Mouse (Mus musculus) myocyte (in vitro differentiated cells): ENCODE data around the gene Cd33. TPM values are rescaled to one million over a fixed set of nuclear protein-coding genes. Genes with fewer than 3 reads are reported as not detected.
A peak's percentile ranks its signal among the peaks of the same experiment; 100 is the strongest.

Experiments
- H3K27me3 ChIP-seq: one replicate; pipeline ENCODE4 v1.6.1; 2011; ENCODE audit not compliant: control insufficient read depth, insufficient read depth, insufficient read length
- H3K36me3 ChIP-seq: one replicate; pipeline ENCODE4 v1.6.1; 2011; ENCODE audit not compliant: control insufficient read depth, insufficient read depth
- H3K4me2 ChIP-seq: one replicate; pipeline ENCODE4 v1.6.1; 2011; ENCODE audit warnings: low read depth, control low read depth
- H3K4me3 ChIP-seq: one replicate; pipeline ENCODE4 v1.5.1; 2011; ENCODE audit warnings: mild to moderate bottlenecking, control low read depth, moderate library complexity
- H3K79me2 ChIP-seq: one replicate; pipeline ENCODE4 v1.6.1; 2011; ENCODE audit not compliant: control insufficient read depth, insufficient read depth
- H3ac ChIP-seq: one replicate; pipeline ENCODE4 v1.6.1; 2011; ENCODE audit not compliant: control insufficient read depth, insufficient read length
- CEBPB ChIP-seq: IDR thresholded peaks from 2 replicates; pipeline ENCODE4 v1.6.1; 2011; ENCODE audit warnings: mild to moderate bottlenecking, moderate library complexity; ENCODE audit not compliant: poor library complexity, insufficient read depth, severe bottlenecking
- E2F4 ChIP-seq: IDR thresholded peaks from one replicate; pipeline ENCODE4 v1.6.1; 2011; ENCODE audit warnings: mild to moderate bottlenecking, control low read depth, moderate library complexity; ENCODE audit not compliant: insufficient read depth
- MAX ChIP-seq: IDR thresholded peaks from one replicate; pipeline ENCODE4 v1.6.1; 2011; ENCODE audit warnings: low read depth, mild to moderate bottlenecking, control low read depth
- MYOD1 ChIP-seq, 3 experiments: IDR thresholded peaks; one replicate each; pipeline ENCODE4 v1.6.1; 2011; ENCODE audit warnings: control low read depth in 2 of 3, low read depth in 2 of 3, mild to moderate bottlenecking in 2 of 3, moderate library complexity in 1 of 3; ENCODE audit not compliant: insufficient read length in 2 of 3, control insufficient read depth in 1 of 3
- MYOG ChIP-seq, 3 experiments: IDR thresholded peaks; one replicate each; pipeline ENCODE4 v1.6.1; 2011; ENCODE audit warnings: control low read depth in 2 of 3, low read depth in 2 of 3, mild to moderate bottlenecking in 2 of 3; ENCODE audit not compliant: insufficient read length in 2 of 3, control insufficient read depth in 1 of 3, insufficient read depth in 1 of 3
- POLR2A ChIP-seq: IDR thresholded peaks from one replicate; pipeline ENCODE4 v1.6.1; 2011; ENCODE audit warnings: low read depth, mild to moderate bottlenecking, control low read depth, moderate library complexity; ENCODE audit not compliant: insufficient read length
- POLR2AphosphoS2 ChIP-seq: IDR thresholded peaks from one replicate; pipeline ENCODE4 v1.6.1; 2011; ENCODE audit warnings: low read depth, control low read depth; ENCODE audit not compliant: insufficient read length
- REST ChIP-seq: IDR thresholded peaks from one replicate; pipeline ENCODE4 v1.6.1; 2011; ENCODE audit warnings: mild to moderate bottlenecking, control low read depth, moderate library complexity; ENCODE audit not compliant: insufficient read depth, insufficient read length
- SRF ChIP-seq: IDR thresholded peaks from one replicate; pipeline ENCODE4 v1.6.1; 2011; ENCODE audit warnings: low read depth; ENCODE audit not compliant: control insufficient read depth, insufficient read length
- TCF12 ChIP-seq: IDR thresholded peaks from one replicate; pipeline ENCODE4 v1.6.1; 2011; ENCODE audit warnings: mild to moderate bottlenecking, control low read depth; ENCODE audit not compliant: poor library complexity, insufficient read depth, severe bottlenecking
- TCF3 ChIP-seq: IDR thresholded peaks from one replicate; pipeline ENCODE4 v1.6.1; 2011; ENCODE audit warnings: low read depth, control low read depth; ENCODE audit not compliant: insufficient read length
- USF1 ChIP-seq: IDR thresholded peaks from one replicate; pipeline ENCODE4 v1.6.1; 2011; ENCODE audit warnings: low read depth, mild to moderate bottlenecking, control low read depth, moderate library complexity
- polyA plus RNA-seq: library from polyadenylated mRNA; unstranded; fragments of >200 nt; fragmentation: generic; extraction: Trizol; gene quantifications from one replicate; pipeline ENCODE4 v1.2.1, GENCODE M21; 2012; ENCODE audit warnings: missing spikeins

Cd33 gene
- polyA plus RNA-seq, 1 experiment, result 0.02 TPM

GRCm38 (mm10) chr7:43482090-43482716 is 62.0 kb downstream of the Cd33 start:
- no peaks in the 10 kb centered on the region for H3K79me2 ChIP-seq
- TF ChIP-seq MYOD1 (IDR thresholded peaks at IDR 0.05; ENCODE audit: control insufficient read depth in 1 of 3, insufficient read length in 2 of 3, low read depth in 2 of 3) (no peak), MYOG (IDR thresholded peaks at IDR 0.05; ENCODE audit: control insufficient read depth in 1 of 3, insufficient read depth in 1 of 3, insufficient read length in 2 of 3, low read depth in 2 of 3) (no peak), REST (no peak), CEBPB (no peak), SRF (no peak), POLR2A (no peak), POLR2AphosphoS2 (no peak), TCF3 (no peak), TCF12 (no peak), E2F4 (no peak), MAX (no peak), USF1 (no peak)
- H3ac ChIP-seq, result no peak overlapping the region
- no peaks in the 10 kb centered on the region for H3K27me3 ChIP-seq
- H3K36me3 ChIP-seq, result no peaks in the 10 kb centered on the region
- no peak overlapping the region for H3K4me3 ChIP-seq
- no peak overlapping the region for H3K4me2 ChIP-seq

GRCm38 (mm10) chr7:43481191-43481590 is 63.0 kb downstream of the Cd33 start:
- Histone ChIP-seq H3K4me3 (no peak overlapping the region), H3ac (no peak overlapping the region), H3K27me3 (no peaks in the 10 kb centered on the region), H3K4me2 (peak overlapping the region; percentile 46), H3K79me2 (no peaks in the 10 kb centered on the region), H3K36me3 (no peaks in the 10 kb centered on the region)
- TF ChIP-seq MYOG (IDR thresholded peaks at IDR 0.05; ENCODE audit: control insufficient read depth in 1 of 3, insufficient read depth in 1 of 3, insufficient read length in 2 of 3, low read depth in 2 of 3) (no peak), E2F4 (no peak), REST (no peak), TCF3 (no peak), TCF12 (no peak), POLR2AphosphoS2 (no peak), POLR2A (no peak), CEBPB (no peak), USF1 (no peak), MAX (no peak)

- Histone ChIP-seq H3ac (no peak overlapping the region), H3K79me2 (no peaks in the 10 kb centered on the region), H3K36me3 (no peaks in the 10 kb centered on the region), H3K4me2 (no peak overlapping the region), H3K4me3 (no peak overlapping the region), H3K27me3 (no peaks in the 10 kb centered on the region)
- no peak for TF ChIP-seq E2F4
- TF ChIP-seq REST, result no peak
- no peak for TF ChIP-seq CEBPB
- TF ChIP-seq MYOG (IDR thresholded peaks at IDR 0.05; ENCODE audit: control insufficient read depth in 1 of 3, insufficient read depth in 1 of 3, insufficient read length in 2 of 3, low read depth in 2 of 3), result no peak
- no peak for TF ChIP-seq POLR2AphosphoS2
Measured at GRCm38 (mm10) chr7:43476376-43476775, 67.9 kb downstream of the Cd33 start.

DNA sequence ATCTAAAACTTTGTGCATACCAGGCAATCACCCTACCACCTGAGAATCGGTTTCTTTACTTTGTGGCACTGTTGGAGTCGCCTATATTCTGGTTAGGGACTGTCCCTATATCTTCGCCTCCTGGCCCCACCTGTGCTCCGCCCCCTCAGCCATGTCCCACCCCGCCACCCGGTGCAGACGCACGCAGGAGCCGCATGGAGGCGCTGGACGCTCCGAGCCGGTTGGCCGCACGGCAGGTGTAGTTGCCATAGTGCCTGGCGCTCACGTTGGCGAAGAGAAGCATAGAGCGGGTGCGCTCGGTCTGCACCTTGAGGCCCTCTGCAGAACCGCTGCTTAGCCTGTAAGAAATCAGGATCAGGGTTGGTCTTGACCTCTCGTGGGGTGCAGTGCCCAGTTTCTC is 68.5 kb downstream of the Cd33 start:
- H3K79me2 ChIP-seq, result no peaks in the 10 kb centered on the region
- TF ChIP-seq USF1, result no peak
- H3K4me2 ChIP-seq, result no peak overlapping the region
- no peaks in the 10 kb centered on the region for H3K36me3 ChIP-seq
- H3ac ChIP-seq, result no peak overlapping the region
- no peaks in the 10 kb centered on the region for H3K27me3 ChIP-seq
- H3K4me3 ChIP-seq, result no peak overlapping the region

Other genes starting within 250 kb of the Cd33 start
- gene Zfp715, start 231.1 kb downstream of the Cd33 start, polyA plus RNA-seq, result 2.7 TPM
- not detected for gene Siglecf, start 193.1 kb downstream of the Cd33 start, polyA plus RNA-seq
- 1.0 TPM for gene Siglecg, start 136.2 kb downstream of the Cd33 start, polyA plus RNA-seq
- not detected for gene Lim2, start 116.8 kb downstream of the Cd33 start, polyA plus RNA-seq
- not detected for gene Nkg7, start 107.4 kb downstream of the Cd33 start, polyA plus RNA-seq
- gene Cldnd2, start 103.6 kb downstream of the Cd33 start, polyA plus RNA-seq, result not detected
- gene Etfb, start 100.3 kb downstream of the Cd33 start, polyA plus RNA-seq, result 244 TPM
- 0.12 TPM for gene Gm45233, start 100.3 kb downstream of the Cd33 start, polyA plus RNA-seq
- 0.73 TPM for gene Vsig10l, start 81.3 kb downstream of the Cd33 start, polyA plus RNA-seq
- 4.9 TPM for gene Iglon5, start 54.4 kb downstream of the Cd33 start, polyA plus RNA-seq
- gene 4931406B18Rik, start 38.5 kb downstream of the Cd33 start, polyA plus RNA-seq, result not detected
- 0.72 TPM for gene Zfp658, start 17.8 kb upstream of the Cd33 start, polyA plus RNA-seq
- 2.8 TPM for gene Zfp719, start 35.2 kb upstream of the Cd33 start, polyA plus RNA-seq
- gene Zfp819, start 62.7 kb upstream of the Cd33 start, polyA plus RNA-seq, result not detected
- gene Ceacam18, start 90.3 kb upstream of the Cd33 start, polyA plus RNA-seq, result not detected
- gene Siglece, start 115.7 kb upstream of the Cd33 start, polyA plus RNA-seq, result not detected
- 9.9 TPM for gene Ctu1, start 127.6 kb upstream of the Cd33 start, polyA plus RNA-seq
- gene Klk14, start 146.0 kb upstream of the Cd33 start, polyA plus RNA-seq, result not detected
- not detected for gene Klk13, start 168.1 kb upstream of the Cd33 start, polyA plus RNA-seq
- gene Klk12, start 224.5 kb upstream of the Cd33 start, polyA plus RNA-seq, result 0.05 TPM
- 0.56 TPM for gene Klk11, start 230.2 kb upstream of the Cd33 start, polyA plus RNA-seq
- gene Klk10, start 236.6 kb upstream of the Cd33 start, polyA plus RNA-seq, result 1.1 TPM
- not detected for gene Klk9, start 247.5 kb upstream of the Cd33 start, polyA plus RNA-seq